Mouse (Mus musculus): Measurements from ENCODE around the gene Kbtbd13. TPM values are rescaled to one million over a fixed set of nuclear protein-coding genes. Genes with fewer than 3 reads are reported as not detected.

Kbtbd13 gene
- polyA plus RNA-seq, 1 experiment from 2014 or later = not detected

DNA sequence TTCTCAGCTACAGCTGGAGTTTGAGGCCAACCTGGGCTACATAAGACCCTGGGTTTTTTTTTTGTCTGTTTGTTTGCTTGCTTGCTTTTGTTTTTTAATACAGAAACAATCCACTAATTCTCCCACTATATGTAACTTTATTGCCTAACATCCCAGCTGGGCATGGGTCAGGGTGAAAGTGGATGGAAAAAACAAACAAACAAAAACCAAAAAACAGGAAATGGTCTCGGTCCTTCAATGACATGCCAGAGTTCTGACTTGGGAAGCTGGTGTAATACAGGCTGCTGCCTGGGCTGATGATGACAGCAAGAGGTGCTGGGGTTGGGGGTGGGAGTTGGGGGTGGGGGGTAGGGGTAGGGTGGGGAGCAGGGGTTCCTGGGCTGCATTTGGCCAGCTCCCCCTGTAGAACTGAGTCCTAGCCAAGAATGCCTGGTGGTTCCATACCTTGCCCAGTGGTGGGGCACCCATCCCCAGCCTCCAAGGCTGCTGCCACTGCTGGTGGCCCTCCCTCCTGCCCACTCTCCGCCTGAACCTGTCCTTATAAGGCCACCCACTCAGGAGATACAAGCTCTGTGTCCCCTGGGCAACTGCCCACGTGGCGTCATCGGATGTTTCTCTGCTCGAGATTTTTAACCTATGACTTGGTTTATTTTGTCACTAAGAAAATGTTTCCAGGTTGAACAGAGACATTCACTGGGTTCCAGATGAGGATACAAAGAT is 9.3 kb downstream of the Kbtbd13 start:
- Histone ChIP-seq H3K4me3 (ENCODE audit: inconsistent target) (no peak overlapping the region), H3K36me3 (ENCODE audit: inconsistent target) (no peaks in the 10 kb centered on the region), H3K79me2 (ENCODE audit: inconsistent target) (no peaks in the 10 kb centered on the region), H3K27ac (no peak overlapping the region)
- WGBS (ENCODE audit: missing documents) = 79% methylated on average over 6 of the region's 6 CpGs

DNA sequence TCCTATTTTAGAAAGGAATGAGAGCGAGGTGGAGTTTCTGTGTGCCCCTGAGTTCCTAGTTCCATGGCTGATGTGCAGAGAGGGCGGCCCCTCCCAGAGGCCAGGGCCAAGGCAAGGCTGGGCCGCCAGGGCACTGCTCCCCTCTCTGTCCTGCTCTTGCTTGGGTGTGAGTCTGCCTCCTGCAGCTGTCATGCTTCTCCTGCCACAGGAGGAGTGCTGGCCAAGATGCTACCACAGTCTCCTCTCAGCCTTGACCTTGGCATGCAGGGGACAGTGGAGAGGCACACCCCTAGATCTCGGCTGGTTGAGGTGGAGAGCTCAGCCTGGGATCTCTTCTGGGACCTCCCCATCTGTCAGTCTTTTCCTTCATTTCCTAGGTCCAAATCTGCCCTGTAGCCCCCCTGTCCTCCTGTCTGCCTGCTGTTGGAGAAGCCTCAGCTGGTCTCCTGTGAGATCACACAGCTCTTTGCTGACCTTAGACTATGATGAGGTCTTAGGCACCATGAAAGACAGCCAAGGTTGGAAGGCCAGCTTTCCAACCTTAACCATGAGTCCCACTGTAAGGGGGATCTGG is 10.3 kb downstream of the Kbtbd13 start:
- WGBS (ENCODE audit: missing documents) = 89% methylated on average over 4 of the region's 4 CpGs
- H3K36me3 ChIP-seq (ENCODE audit: inconsistent target) = no peaks in the 10 kb centered on the region
- H3K4me3 ChIP-seq (ENCODE audit: inconsistent target) = no peak overlapping the region
- no peak overlapping the region for H3K27ac ChIP-seq
- H3K79me2 ChIP-seq (ENCODE audit: inconsistent target) = no peaks in the 10 kb centered on the region

DNA sequence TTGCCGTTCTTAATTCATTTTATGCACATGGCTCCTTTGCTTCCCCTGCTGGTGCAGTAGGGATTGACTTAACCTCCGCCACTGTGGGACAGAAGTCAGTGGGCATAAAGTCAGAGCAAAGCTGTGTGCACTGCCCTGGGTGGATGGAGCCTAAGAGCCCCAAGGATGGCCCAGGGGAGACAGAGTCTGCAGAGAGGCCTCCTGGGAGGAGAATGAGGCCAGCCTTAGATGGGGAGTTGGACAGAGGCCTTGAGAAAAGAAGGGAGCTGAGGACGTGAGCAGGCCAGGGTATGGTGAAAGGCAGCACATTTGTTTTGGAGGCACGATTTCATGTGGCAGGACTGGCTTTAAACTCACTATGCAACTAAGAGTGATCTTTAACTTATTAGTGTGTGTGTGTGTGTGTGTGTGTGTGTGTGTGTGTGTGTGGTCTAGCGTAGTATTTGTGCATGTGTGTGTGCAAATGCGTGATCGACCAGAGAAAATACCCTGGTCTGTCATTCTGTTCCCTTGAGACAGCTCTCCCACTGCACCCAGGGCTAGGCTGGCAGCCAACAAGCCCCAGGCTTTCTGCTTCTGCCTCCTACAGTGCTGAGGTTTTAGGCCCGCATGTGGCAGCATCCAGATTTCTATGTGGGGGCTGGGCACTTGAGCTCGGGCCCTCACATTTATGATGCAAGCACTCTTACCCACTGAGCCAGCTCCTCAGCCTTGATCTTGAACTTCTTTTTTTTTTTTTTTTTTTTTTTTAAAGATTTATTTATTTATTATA is 16.1 kb downstream of the Kbtbd13 start:
- Histone ChIP-seq H3K36me3 (ENCODE audit: inconsistent target) (no peaks in the 10 kb centered on the region), H3K27ac (no peak overlapping the region), H3K79me2 (ENCODE audit: inconsistent target) (no peaks in the 10 kb centered on the region), H3K4me3 (ENCODE audit: inconsistent target) (no peak overlapping the region)
- 87% methylated on average over 9 of the region's 9 CpGs for WGBS (ENCODE audit: missing documents)

DNA sequence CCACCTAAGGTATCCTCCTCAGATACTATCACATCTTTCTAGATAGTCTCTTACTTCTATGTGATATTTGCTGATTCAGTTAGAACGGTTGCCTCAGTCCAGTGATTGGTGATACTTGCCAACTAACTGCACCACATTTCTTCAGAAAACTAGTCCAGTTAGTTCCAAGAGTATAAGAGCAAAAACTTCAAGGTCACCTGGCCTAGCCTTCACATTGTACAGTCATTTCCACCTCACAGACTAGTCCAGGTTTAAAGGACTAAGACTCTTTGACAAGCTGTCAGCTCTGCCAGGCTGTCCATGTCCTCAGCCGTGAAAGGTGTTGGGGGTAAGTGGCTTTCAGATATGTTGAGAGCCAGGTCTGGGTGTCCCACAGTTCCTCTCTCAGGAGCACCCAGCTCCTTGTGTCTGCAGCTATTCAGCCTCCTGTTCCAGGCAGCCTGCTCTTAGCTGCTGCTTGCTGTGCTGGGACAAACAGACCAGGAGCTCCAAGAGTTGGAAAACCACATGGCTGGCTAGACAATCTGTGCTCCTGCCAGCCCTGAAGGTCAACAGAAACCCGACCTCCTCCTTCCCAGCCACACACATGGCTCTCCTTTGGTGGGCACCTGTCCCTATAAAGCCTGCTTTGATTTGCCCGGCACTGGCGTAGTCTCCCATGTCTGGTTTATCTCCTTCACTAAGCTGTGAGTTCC is 16.8 kb downstream of the Kbtbd13 start:
- 95% methylated on average over 5 of the region's 5 CpGs for WGBS (ENCODE audit: missing documents)
- Histone ChIP-seq H3K4me3 (ENCODE audit: inconsistent target) (no peak overlapping the region), H3K27ac (no peak overlapping the region)

DNA sequence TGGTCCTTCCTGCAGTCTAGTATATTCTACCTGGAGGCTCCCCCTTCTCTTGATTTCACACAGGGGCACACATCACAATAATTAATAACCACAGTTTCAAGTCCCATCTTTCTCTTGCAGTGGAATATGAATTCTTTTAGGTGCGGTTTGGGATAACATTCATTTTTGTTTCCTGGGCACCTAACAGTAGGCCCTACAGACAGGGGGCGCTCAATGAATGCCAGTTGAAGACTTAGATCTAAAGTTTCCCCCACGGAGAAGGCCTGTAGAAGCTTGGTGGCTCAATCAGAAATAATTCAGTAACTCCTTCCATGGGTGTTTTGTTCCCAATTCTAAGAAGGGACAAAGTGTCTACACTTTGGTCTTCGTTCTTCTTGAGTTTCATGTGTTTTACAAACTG is 19.0 kb downstream of the Kbtbd13 start:
- H3K27ac ChIP-seq = no peak overlapping the region
- 48% methylated on average over 3 of the region's 4 CpGs for WGBS (ENCODE audit: missing documents)
- no peaks in the 10 kb centered on the region for H3K79me2 ChIP-seq (ENCODE audit: inconsistent target)
- H3K4me3 ChIP-seq (ENCODE audit: inconsistent target) = no peak overlapping the region
- H3K36me3 ChIP-seq (ENCODE audit: inconsistent target) = no peaks in the 10 kb centered on the region

More for the DNA sequence above, 16.8 kb downstream of the Kbtbd13 start:
- no peaks in the 10 kb centered on the region for H3K79me2 ChIP-seq (ENCODE audit: inconsistent target)
- H3K36me3 ChIP-seq (ENCODE audit: inconsistent target) = no peaks in the 10 kb centered on the region

DNA sequence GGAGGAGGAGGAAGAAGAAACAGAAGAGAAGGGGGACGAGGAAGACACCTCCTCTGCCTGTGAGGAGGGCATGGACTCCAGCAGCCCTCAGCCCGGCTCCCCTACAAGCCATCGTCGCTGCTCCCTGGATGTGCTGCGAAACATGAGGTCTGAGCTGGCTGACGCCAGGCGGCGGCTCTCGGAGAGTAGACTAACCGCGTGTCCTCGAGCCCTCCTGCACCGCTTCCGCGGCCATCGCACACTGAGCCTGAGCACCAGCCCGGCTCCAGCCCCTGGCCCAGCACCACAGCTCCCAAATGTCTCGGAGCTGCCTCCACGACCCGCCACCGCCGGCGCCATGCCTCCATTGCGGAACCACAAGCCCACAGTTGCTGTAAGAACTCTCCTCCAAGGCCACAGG is 19.7 kb downstream of the Kbtbd13 start:
- Histone ChIP-seq H3K36me3 (ENCODE audit: inconsistent target) (no peaks in the 10 kb centered on the region), H3K79me2 (ENCODE audit: inconsistent target) (no peaks in the 10 kb centered on the region), H3K4me3 (ENCODE audit: inconsistent target) (no peak overlapping the region), H3K27ac (no peak overlapping the region)
- 90% methylated on average over 24 of the region's 24 CpGs for WGBS (ENCODE audit: missing documents)

DNA sequence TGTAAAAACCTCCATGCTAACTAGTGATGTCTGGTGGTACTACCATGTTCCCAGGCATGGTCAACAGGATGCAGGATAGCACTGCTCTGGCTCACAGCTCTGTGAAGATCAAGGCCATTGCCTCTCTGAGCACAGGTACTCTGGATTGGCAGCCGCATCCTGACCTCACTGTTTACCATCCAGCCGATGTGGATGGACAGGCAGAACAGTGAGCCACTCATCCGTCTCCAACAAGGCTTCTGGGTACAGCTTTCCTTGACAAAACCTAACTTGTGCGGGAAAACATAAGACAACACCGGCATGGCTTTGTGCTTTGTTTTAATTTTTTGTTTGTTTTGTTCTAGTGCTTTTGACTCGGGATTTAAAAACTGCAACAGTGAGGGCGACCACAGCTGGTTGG is 25.7 kb downstream of the Kbtbd13 start:
- WGBS (ENCODE audit: missing documents) = 94% methylated on average over 7 of the region's 7 CpGs
- H3K36me3 ChIP-seq (ENCODE audit: inconsistent target) = peaks cover 11% of the 10 kb centered on the region; the same call in 1 of the 2 replicates
- H3K4me3 ChIP-seq (ENCODE audit: inconsistent target) = no peak overlapping the region
- H3K27ac ChIP-seq = no peak overlapping the region
- no peaks in the 10 kb centered on the region for H3K79me2 ChIP-seq (ENCODE audit: inconsistent target)

DNA sequence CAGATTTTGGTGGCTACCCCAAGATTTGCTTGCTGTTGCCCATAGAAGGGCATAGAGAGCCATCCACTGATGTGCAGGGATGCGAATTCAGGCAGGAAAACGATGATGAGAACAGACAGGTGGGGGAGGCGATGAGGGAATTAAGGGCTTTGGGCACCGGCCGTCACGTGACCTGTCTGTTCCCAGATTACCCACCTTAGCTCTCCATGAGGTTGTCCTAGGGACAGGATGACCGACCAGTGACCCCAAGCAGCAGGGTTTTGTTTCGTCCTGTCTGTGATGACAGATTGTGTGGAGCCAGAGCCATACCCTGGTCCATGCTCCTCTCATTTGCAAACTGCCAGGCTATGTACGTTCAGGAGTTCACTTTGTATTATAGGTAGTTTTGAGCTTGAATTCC is 27.8 kb downstream of the Kbtbd13 start:
- 96% methylated on average over 9 of the region's 9 CpGs for WGBS (ENCODE audit: missing documents)
- Histone ChIP-seq H3K36me3 (ENCODE audit: inconsistent target) (peaks cover 30% of the 10 kb centered on the region), H3K27ac (no peak overlapping the region), H3K4me3 (ENCODE audit: inconsistent target) (no peak overlapping the region), H3K79me2 (ENCODE audit: inconsistent target) (no peaks in the 10 kb centered on the region)

DNA sequence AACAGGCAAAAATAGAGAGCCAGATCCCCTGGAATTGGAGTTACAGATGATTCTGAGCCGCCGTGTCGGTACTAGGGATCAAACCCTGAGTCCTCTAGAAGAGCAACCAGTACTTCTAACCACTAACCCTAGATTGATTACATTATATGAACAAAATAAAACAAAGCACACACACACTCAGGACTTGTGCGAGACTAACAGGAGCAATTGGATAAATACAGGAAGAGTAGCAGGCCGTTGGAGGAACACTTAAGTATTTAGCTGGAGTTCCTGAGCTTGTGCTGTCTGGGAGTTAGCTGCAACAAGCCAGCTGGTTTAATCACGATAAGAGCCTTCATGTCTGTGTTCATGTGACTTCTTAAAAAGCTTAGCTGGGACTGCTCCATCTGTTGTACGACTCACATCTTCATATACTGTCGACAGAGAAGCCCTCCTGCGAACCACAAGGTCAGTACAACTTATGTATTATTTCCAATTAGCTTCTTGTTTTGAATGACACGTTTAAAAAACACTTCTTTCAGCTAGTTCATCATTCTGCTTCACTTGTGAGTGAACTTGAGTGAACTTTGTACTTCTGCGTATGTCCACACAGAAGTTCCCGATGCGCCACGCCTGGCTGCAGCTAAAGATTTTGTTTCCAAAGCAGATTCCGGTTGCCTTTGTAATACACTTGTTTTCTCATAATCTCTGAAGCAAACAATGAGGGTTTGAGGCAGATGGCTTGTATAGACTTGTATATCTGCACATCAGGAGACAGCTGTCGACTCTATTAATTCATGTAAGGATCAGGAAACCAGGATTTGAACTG is 30.6 kb downstream of the Kbtbd13 start, which contains the start of gene Ubap1l:
TSS of gene Ubap1l (plus strand) at position 401 of the 808 bp plus-strand sequence.
- Histone ChIP-seq H3K27ac (no peak within 1 kb of the TSS), H3K36me3 (ENCODE audit: inconsistent target) (peaks cover 46% of the 10 kb centered on the region), H3K4me3 (ENCODE audit: inconsistent target) (no peak within 1 kb of the TSS), H3K79me2 (ENCODE audit: inconsistent target) (peaks cover 3% of the 10 kb centered on the region; the same call in 1 of the 2 replicates)
- WGBS (ENCODE audit: missing documents) = 95% methylated on average over 16 of the region's 16 CpGs

DNA sequence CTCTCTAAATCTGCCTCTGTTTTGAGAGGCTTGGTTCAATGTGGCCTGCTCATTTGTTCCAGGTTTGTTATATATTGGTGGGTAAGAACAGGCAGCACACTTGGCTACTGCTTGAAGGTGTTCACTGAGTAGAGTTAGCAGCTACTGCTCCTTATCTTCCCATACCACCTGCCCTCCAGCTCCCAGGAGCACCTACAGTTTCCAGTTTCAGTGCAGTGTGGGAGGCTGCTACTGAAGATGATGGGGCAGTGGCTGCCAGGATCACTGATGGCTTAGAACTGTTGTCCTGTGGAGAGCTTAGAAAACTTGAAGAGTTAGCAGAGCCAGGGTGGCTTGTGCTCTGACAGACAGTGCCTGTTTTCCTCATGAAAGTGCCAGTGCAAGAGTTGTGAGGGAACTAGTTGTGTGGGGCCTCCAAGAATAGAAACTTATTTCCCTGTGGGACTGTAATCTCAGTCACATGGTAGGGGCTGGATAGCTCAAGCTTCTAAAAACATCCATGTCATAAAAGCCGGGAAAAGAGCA is 32.4 kb downstream of the Kbtbd13 start:
- 83% methylated on average over 1 of the region's 1 CpGs for WGBS (ENCODE audit: missing documents)
- Histone ChIP-seq H3K27ac (0 out of 2 replicates have a peak overlapping the region, but pooled peaks have one; percentile 10), H3K79me2 (ENCODE audit: inconsistent target) (peaks cover 21% of the 10 kb centered on the region), H3K4me3 (ENCODE audit: inconsistent target) (no peak overlapping the region), H3K36me3 (ENCODE audit: inconsistent target) (peaks cover 58% of the 10 kb centered on the region)

DNA sequence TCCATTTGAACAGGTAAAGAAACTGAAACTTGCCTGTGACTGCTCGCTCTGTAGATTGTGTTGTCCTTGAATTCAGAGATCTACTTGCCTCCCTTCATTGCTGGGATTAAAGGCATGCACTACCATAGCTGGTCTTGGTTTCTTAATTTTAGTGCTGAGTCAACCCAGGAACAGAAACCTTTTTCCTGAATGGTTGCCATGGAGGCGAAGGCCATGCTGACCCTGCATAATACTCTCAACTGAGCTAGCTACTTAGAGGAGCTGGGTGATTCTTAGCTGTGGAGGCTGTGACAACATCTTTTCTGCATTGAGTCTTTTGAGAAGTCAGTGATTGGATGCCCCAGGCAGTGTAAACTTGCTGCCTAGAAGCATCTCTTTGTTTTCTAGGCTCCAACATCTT is 34.5 kb downstream of the Kbtbd13 start:
- H3K79me2 ChIP-seq (ENCODE audit: inconsistent target) = peaks cover 41% of the 10 kb centered on the region
- WGBS (ENCODE audit: missing documents) = 81% methylated on average over 2 of the region's 2 CpGs
- peaks cover 58% of the 10 kb centered on the region for H3K36me3 ChIP-seq (ENCODE audit: inconsistent target)
- H3K4me3 ChIP-seq (ENCODE audit: inconsistent target) = no peak overlapping the region
- H3K27ac ChIP-seq = no peak overlapping the region

DNA sequence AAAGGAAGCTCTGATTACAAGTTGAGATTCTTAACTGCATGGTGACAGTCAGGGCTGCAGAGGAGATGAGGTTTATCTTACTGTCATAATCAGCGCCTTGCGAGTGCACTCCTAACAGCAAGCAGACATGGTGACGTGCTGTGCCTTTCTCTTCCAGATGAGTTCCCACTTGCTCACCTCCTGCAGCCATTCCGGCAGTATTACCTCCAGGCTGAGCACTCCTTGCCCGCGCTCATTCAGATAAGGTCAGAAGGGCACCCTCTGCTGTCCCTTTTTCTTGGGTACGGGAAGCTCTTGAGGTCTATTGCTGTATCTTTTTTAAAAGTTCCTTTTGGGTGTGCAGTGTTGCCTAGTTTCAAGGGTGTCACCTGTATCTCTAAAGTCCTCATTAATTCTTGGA is 34.9 kb downstream of the Kbtbd13 start:
- H3K4me3 ChIP-seq (ENCODE audit: inconsistent target) = no peak overlapping the region
- WGBS (ENCODE audit: missing documents) = 93% methylated on average over 5 of the region's 7 CpGs
- H3K36me3 ChIP-seq (ENCODE audit: inconsistent target) = peaks cover 55% of the 10 kb centered on the region

DNA sequence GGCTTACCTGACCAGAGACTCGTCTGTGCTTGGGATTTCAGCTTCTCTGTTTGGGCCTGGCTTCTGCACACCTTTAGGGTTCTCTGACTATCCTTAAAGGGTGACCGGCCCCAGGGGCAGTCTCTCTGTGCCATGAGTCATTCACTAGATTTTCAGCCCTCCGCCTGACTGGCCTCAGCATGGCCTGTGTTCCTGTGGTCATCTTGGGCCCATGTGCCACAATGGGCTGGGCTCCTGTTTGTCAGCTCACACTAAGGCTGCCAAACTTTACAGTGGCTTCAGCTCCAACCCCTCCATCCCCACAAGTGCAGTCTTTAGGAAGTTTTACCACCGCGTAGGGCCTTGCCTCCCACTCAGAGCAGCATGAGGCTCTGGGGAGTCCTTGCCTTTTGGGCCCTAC is 38.2 kb downstream of the Kbtbd13 start:
- H3K27ac ChIP-seq = no peak overlapping the region
- H3K36me3 ChIP-seq (ENCODE audit: inconsistent target) = peaks cover 24% of the 10 kb centered on the region
- H3K4me3 ChIP-seq (ENCODE audit: inconsistent target) = no peak overlapping the region
- WGBS (ENCODE audit: missing documents) = 97% methylated on average over 5 of the region's 5 CpGs
- H3K79me2 ChIP-seq (ENCODE audit: inconsistent target) = peaks cover 78% of the 10 kb centered on the region

More for the DNA sequence above, 34.9 kb downstream of the Kbtbd13 start:
- Histone ChIP-seq H3K27ac (no peak overlapping the region), H3K79me2 (ENCODE audit: inconsistent target) (peaks cover 46% of the 10 kb centered on the region)

Measured in macrophage (primary cell).